Mouse (Mus musculus) midbrain, postnatal 0 days (tissue): ENCODE measurements around the gene Slit3. TPM values are rescaled to one million over a fixed set of nuclear protein-coding genes. Genes with fewer than 3 reads are reported as not detected.
A peak's percentile ranks its signal among the peaks of the same experiment; 100 is the strongest.

ENCODE experiments used
- ATAC-seq: fragments of 200-750 bp; cut with Nextera tagmentation; 2 replicates; pipeline ENCODE4 v1.8.0; 2017; ENCODE audit warnings: moderate number of reproducible peaks, mild to moderate bottlenecking, moderate TSS enrichment, moderate library complexity; ENCODE audit not compliant: low FRiP score
- DNase-seq: peaks from one replicate; pipeline ENCODE4 v3.0.0-alpha.2; 2015; ENCODE audit warnings: low spot score
- H3K27ac ChIP-seq: fragments of 300-500 bp; sonication (generic); 2 replicates; pipeline ENCODE4 v1.5.1; 2014; ENCODE audit warnings: low read depth, mild to moderate bottlenecking, low read length, mixed read lengths
- H3K27me3 ChIP-seq: fragments of 300-500 bp; sonication (generic); 2 replicates; pipeline ENCODE4 v1.6.1; 2014; ENCODE audit warnings: low read length, control low read depth, mixed read lengths; ENCODE audit not compliant: insufficient read depth
- H3K36me3 ChIP-seq: fragments of 300-500 bp; sonication (generic); 2 replicates; pipeline ENCODE4 v1.6.1; 2014; ENCODE audit warnings: low read length, control low read depth, mixed read lengths; ENCODE audit not compliant: insufficient read depth
- H3K4me1 ChIP-seq: fragments of 300-500 bp; sonication (generic); 2 replicates; pipeline ENCODE4 v1.6.1; 2014; ENCODE audit warnings: mild to moderate bottlenecking, control low read depth, antibody characterized with exemption, low read length, mixed read lengths; ENCODE audit not compliant: insufficient read depth
- H3K4me2 ChIP-seq: fragments of 300-500 bp; sonication (generic); 2 replicates; pipeline ENCODE4 v1.6.1; 2014; ENCODE audit warnings: low read depth, mild to moderate bottlenecking, low read length, mixed read lengths; ENCODE audit not compliant: poor library complexity, severe bottlenecking
- H3K4me3 ChIP-seq: fragments of 300-500 bp; sonication (generic); 2 replicates; pipeline ENCODE4 v1.5.1; 2014; ENCODE audit warnings: low read depth, mild to moderate bottlenecking, low read length, moderate library complexity
- H3K9ac ChIP-seq: fragments of 300-500 bp; sonication (generic); replicated peaks from 2 replicates; pipeline ENCODE4 v1.6.1; 2014; ENCODE audit warnings: mild to moderate bottlenecking, low read length, moderate library complexity, mixed read lengths; ENCODE audit not compliant: poor library complexity, severe bottlenecking
- H3K9me3 ChIP-seq: fragments of 300-500 bp; sonication (generic); 2 replicates; pipeline ENCODE4 v1.6.1; 2016; ENCODE audit warnings: low read length, control low read depth
- CTCF ChIP-seq: IDR thresholded peaks from 2 replicates; pipeline ENCODE4 v1.5.1; 2016; ENCODE audit warnings: antibody characterized with exemption, mild to moderate bottlenecking
- WGBS: fragments of 180-500 bp; shearing (Covaris S2); extraction: QIAGEN DNeasy Blood & Tissue Kit; methylation state at CpG from one replicate; pipeline ENCODE4 v1.1.7; 2014; 5-methylcytosine and 5-hydroxymethylcytosine counted together
- polyA plus RNA-seq: library from polyadenylated mRNA; unstranded; fragments of >200 nt; fragmentation: Nextera tagmentation; extraction: Ambion mirVana; gene quantifications from 2 replicates; pipeline ENCODE4 v1.2.1, GENCODE M21; 2015
- total RNA-seq: library from RNA; depleted of rRNA; stranded (reverse); fragments of >200 nt; gene quantifications from 2 replicates; pipeline ENCODE4 v1.2.3, GENCODE M21; 2014

The Slit3 gene
- total and polyA plus RNA-seq, 2 experiments from 2014 or later, result 3.6 to 7.7 TPM

- WGBS, result 66% methylated on average over 6 of the region's 6 CpGs
- no peak for TF ChIP-seq CTCF
- H3K4me3 ChIP-seq, result no peak overlapping the region
- no peaks in the 10 kb centered on the region for H3K9me3 ChIP-seq
- H3K4me1 ChIP-seq, result no peaks in the 10 kb centered on the region
- H3K27me3 ChIP-seq, result no peaks in the 10 kb centered on the region
- no peaks in the 10 kb centered on the region for H3K36me3 ChIP-seq
- no peak overlapping the region for H3K4me2 ChIP-seq
- DNase-seq, result peak; percentile 27
- H3K27ac ChIP-seq, result no peak overlapping the region
- ATAC-seq, result no peak
- H3K9ac ChIP-seq, result no peak overlapping the region
These were observed 136.3 kb downstream of the Slit3 start for GRCm38 (mm10) chr11:35257351-35257750.

- WGBS, result 83% methylated on average over 10 of the region's 10 CpGs
- H3K4me3 ChIP-seq, result no peak overlapping the region
- no peak for DNase-seq
- TF ChIP-seq CTCF, result no peak
- H3K9ac ChIP-seq, result no peak overlapping the region
- no peak overlapping the region for H3K4me2 ChIP-seq
- H3K27ac ChIP-seq, result no peak overlapping the region
- no peaks in the 10 kb centered on the region for H3K4me1 ChIP-seq
- no peaks in the 10 kb centered on the region for H3K36me3 ChIP-seq
- no peaks in the 10 kb centered on the region for H3K9me3 ChIP-seq
- H3K27me3 ChIP-seq, result no peaks in the 10 kb centered on the region
- ATAC-seq, result no peak
These were observed 140.6 kb downstream of the Slit3 start for GRCm38 (mm10) chr11:35261562-35262087.

GRCm38 (mm10) chr11:35262289-35262941, 141.4 kb downstream of the Slit3 start:
- H3K4me3 ChIP-seq, result no peak overlapping the region
- WGBS, result 63% methylated on average over 12 of the region's 12 CpGs
- H3K27ac ChIP-seq, result no peak overlapping the region
- no peaks in the 10 kb centered on the region for H3K27me3 ChIP-seq
- no peak for TF ChIP-seq CTCF
- H3K36me3 ChIP-seq, result no peaks in the 10 kb centered on the region
- H3K9ac ChIP-seq, result no peak overlapping the region
- no peaks in the 10 kb centered on the region for H3K9me3 ChIP-seq
- DNase-seq (no peak), ATAC-seq (no peak)
- no peak overlapping the region for H3K4me2 ChIP-seq
- H3K4me1 ChIP-seq, result no peaks in the 10 kb centered on the region

GRCm38 (mm10) chr11:35264749-35265148, 143.7 kb downstream of the Slit3 start:
- no peak for ATAC-seq
- H3K4me2 ChIP-seq, result no peak overlapping the region
- DNase-seq, result no peak
- no peaks in the 10 kb centered on the region for H3K36me3 ChIP-seq
- WGBS, result 85% methylated on average over 3 of the region's 3 CpGs
- no peak overlapping the region for H3K27ac ChIP-seq
- H3K9me3 ChIP-seq, result no peaks in the 10 kb centered on the region
- no peak overlapping the region for H3K4me3 ChIP-seq
- no peak overlapping the region for H3K9ac ChIP-seq
- no peak for TF ChIP-seq CTCF
- no peaks in the 10 kb centered on the region for H3K4me1 ChIP-seq
- H3K27me3 ChIP-seq, result no peaks in the 10 kb centered on the region

- ATAC-seq (no peak), DNase-seq (no peak)
- Histone ChIP-seq H3K4me1 (no peaks in the 10 kb centered on the region), H3K27me3 (no peaks in the 10 kb centered on the region), H3K4me2 (no peak overlapping the region), H3K9ac (no peak overlapping the region), H3K4me3 (no peak overlapping the region), H3K9me3 (no peaks in the 10 kb centered on the region), H3K27ac (no peak overlapping the region), H3K36me3 (no peaks in the 10 kb centered on the region)
- TF ChIP-seq CTCF, result no peak
- 85% methylated on average over 9 of the region's 9 CpGs for WGBS
These were observed 149.4 kb downstream of the Slit3 start for GRCm38 (mm10) chr11:35270396-35270795.

GRCm38 (mm10) chr11:35273416-35273815, 152.4 kb downstream of the Slit3 start:
- 56% methylated on average over 10 of the region's 10 CpGs for WGBS
- Histone ChIP-seq H3K4me3 (no peak overlapping the region), H3K27me3 (no peaks in the 10 kb centered on the region), H3K4me1 (no peaks in the 10 kb centered on the region), H3K36me3 (no peaks in the 10 kb centered on the region), H3K9me3 (no peaks in the 10 kb centered on the region), H3K9ac (no peak overlapping the region), H3K4me2 (no peak overlapping the region), H3K27ac (no peak overlapping the region)
- ATAC-seq, result no peak
- no peak for TF ChIP-seq CTCF
- DNase-seq, result no peak
